Mouse (Mus musculus) stomach, postnatal 0 days (tissue): Measurements from ENCODE around the gene Dda1. TPM values are rescaled to one million over a fixed set of nuclear protein-coding genes. Genes with fewer than 3 reads are reported as not detected.

Source experiments
- ATAC-seq: fragments of 200-750 bp; cut with Nextera tagmentation; 2 replicates; pipeline ENCODE4 v1.8.0; 2017; ENCODE audit not compliant: low FRiP score, low TSS enrichment
- DNase-seq: peaks from one replicate; pipeline ENCODE4 v3.0.0-alpha.2; 2016; ENCODE audit warnings: low spot score
- H3K27ac ChIP-seq: fragments of 300-500 bp; sonication (generic); replicated peaks from 2 replicates; pipeline ENCODE4 v1.5.1; 2014; ENCODE audit warnings: mild to moderate bottlenecking, control low read depth
- H3K27me3 ChIP-seq: fragments of 300-500 bp; sonication (generic); 2 replicates; pipeline ENCODE4 v1.6.1; 2014; ENCODE audit warnings: low read length; ENCODE audit not compliant: control insufficient read depth, insufficient read depth
- H3K36me3 ChIP-seq: fragments of 300-500 bp; sonication (generic); 2 replicates; pipeline ENCODE4 v1.6.1; 2014; ENCODE audit warnings: low read length, mixed read lengths; ENCODE audit not compliant: control insufficient read depth, insufficient read depth
- H3K4me1 ChIP-seq: fragments of 300-500 bp; sonication (generic); replicated peaks from 2 replicates; pipeline ENCODE4 v1.6.1; 2014; ENCODE audit warnings: antibody characterized with exemption; ENCODE audit not compliant: control insufficient read depth, insufficient read depth
- H3K4me2 ChIP-seq: fragments of 300-500 bp; sonication (generic); replicated peaks from 2 replicates; pipeline ENCODE4 v1.6.1; 2014; ENCODE audit warnings: low read depth, mild to moderate bottlenecking, control low read depth, moderate library complexity
- H3K4me3 ChIP-seq: fragments of 300-500 bp; sonication (generic); 2 replicates; pipeline ENCODE4 v1.5.1; 2014; ENCODE audit warnings: low read depth, low read length, control low read depth
- H3K9ac ChIP-seq: fragments of 300-500 bp; sonication (generic); 2 replicates; pipeline ENCODE4 v1.6.1; 2014; ENCODE audit warnings: mild to moderate bottlenecking, low read length, control low read depth, mixed read lengths
- H3K9me3 ChIP-seq: fragments of 300-500 bp; sonication (generic); 2 replicates; pipeline ENCODE4 v1.6.1; 2016; ENCODE audit warnings: low read length; ENCODE audit not compliant: control insufficient read depth
- CTCF ChIP-seq: IDR thresholded peaks from 2 replicates; pipeline ENCODE4 v1.5.1; 2016; ENCODE audit warnings: antibody characterized with exemption, low read depth, mild to moderate bottlenecking, moderate library complexity
- EP300 ChIP-seq: optimal IDR thresholded peaks from 2 replicates; pipeline ENCODE3; 2016; ENCODE audit warnings: antibody characterized with exemption
- WGBS: fragments of 180-500 bp; shearing (Covaris S2); extraction: QIAGEN DNeasy Blood & Tissue Kit; methylation state at CpG from one replicate; pipeline ENCODE4 v1.1.7; 2014; 5-methylcytosine and 5-hydroxymethylcytosine counted together
- polyA plus RNA-seq: library from polyadenylated mRNA; unstranded; fragments of >200 nt; fragmentation: Nextera tagmentation; extraction: Ambion mirVana; gene quantifications from 2 replicates; pipeline ENCODE4 v1.2.1, GENCODE M21; 2015

Gene Dda1
- polyA plus RNA-seq, 1 experiment from 2014 or later: 74.5 TPM

GRCm38 (mm10) chr8:71470913-71471255 lies 1.9 kb downstream of the Dda1 start:
- whole genome bisulfite sequencing: 60% methylated on average over 5 of the region's 5 CpGs
- no peaks in the 10 kb centered on the region for H3K27me3 ChIP-seq
- no peak overlapping the region for H3K27ac ChIP-seq
- H3K4me1 ChIP-seq: no peaks in the 10 kb centered on the region; the same call in 1 of the 2 replicates
- H3K4me2 ChIP-seq: no peak overlapping the region
- no peak overlapping the region for H3K4me3 ChIP-seq
- peaks cover 4% of the 10 kb centered on the region for H3K36me3 ChIP-seq
- TF ChIP-seq CTCF (no peak), EP300 (no peak)
- no peak overlapping the region for H3K9ac ChIP-seq
- H3K9me3 ChIP-seq: no peaks in the 10 kb centered on the region
- no peak for ATAC-seq
- no peak for DNase-seq

- Histone ChIP-seq H3K9me3 (no peaks in the 10 kb centered on the region), H3K36me3 (peaks cover 4% of the 10 kb centered on the region), H3K4me2 (no peak overlapping the region), H3K4me3 (no peak overlapping the region), H3K27ac (no peak overlapping the region), H3K4me1 (no peaks in the 10 kb centered on the region; the same call in 1 of the 2 replicates), H3K9ac (no peak overlapping the region), H3K27me3 (no peaks in the 10 kb centered on the region)
- TF ChIP-seq EP300 (no peak), CTCF (no peak)
- 95% methylated on average over 17 of the region's 17 CpGs for WGBS
- DNase-seq (no peak), ATAC-seq (no peak)
Measured at GRCm38 (mm10) chr8:71471861-71472260, 2.9 kb downstream of the Dda1 start.

- 90% methylated on average over 8 of the region's 8 CpGs for WGBS
Measured at GRCm38 (mm10) chr8:71472601-71473386, 3.8 kb downstream of the Dda1 start.

GRCm38 (mm10) chr8:71474344-71474743 lies 5.3 kb downstream of the Dda1 start:
- H3K4me2 ChIP-seq: no peak overlapping the region
- no peak for DNase-seq
- no peak overlapping the region for H3K9ac ChIP-seq
- H3K9me3 ChIP-seq: no peaks in the 10 kb centered on the region
- no peaks in the 10 kb centered on the region for H3K27me3 ChIP-seq
- no peak overlapping the region for H3K27ac ChIP-seq
- H3K4me3 ChIP-seq: no peak overlapping the region
- WGBS: 92% methylated on average over 18 of the region's 18 CpGs
- no peaks in the 10 kb centered on the region; the same call in 1 of the 2 replicates for H3K4me1 ChIP-seq
- H3K36me3 ChIP-seq: peaks cover 4% of the 10 kb centered on the region
- TF ChIP-seq EP300: no peak
- TF ChIP-seq CTCF: no peak
- no peak for ATAC-seq

More at GRCm38 (mm10) chr8:71472601-71473386, 3.8 kb downstream of the Dda1 start:
- H3K27me3 ChIP-seq: no peaks in the 10 kb centered on the region
- no peak overlapping the region for H3K4me3 ChIP-seq
- H3K9ac ChIP-seq: no peak overlapping the region
- ATAC-seq (no peak), DNase-seq (no peak)
- no peak overlapping the region for H3K27ac ChIP-seq
- peaks cover 4% of the 10 kb centered on the region for H3K36me3 ChIP-seq
- no peaks in the 10 kb centered on the region for H3K9me3 ChIP-seq
- TF ChIP-seq EP300 (no peak), CTCF (peak; percentile 60)
- no peaks in the 10 kb centered on the region; the same call in 1 of the 2 replicates for H3K4me1 ChIP-seq
- no peak overlapping the region for H3K4me2 ChIP-seq

DNA sequence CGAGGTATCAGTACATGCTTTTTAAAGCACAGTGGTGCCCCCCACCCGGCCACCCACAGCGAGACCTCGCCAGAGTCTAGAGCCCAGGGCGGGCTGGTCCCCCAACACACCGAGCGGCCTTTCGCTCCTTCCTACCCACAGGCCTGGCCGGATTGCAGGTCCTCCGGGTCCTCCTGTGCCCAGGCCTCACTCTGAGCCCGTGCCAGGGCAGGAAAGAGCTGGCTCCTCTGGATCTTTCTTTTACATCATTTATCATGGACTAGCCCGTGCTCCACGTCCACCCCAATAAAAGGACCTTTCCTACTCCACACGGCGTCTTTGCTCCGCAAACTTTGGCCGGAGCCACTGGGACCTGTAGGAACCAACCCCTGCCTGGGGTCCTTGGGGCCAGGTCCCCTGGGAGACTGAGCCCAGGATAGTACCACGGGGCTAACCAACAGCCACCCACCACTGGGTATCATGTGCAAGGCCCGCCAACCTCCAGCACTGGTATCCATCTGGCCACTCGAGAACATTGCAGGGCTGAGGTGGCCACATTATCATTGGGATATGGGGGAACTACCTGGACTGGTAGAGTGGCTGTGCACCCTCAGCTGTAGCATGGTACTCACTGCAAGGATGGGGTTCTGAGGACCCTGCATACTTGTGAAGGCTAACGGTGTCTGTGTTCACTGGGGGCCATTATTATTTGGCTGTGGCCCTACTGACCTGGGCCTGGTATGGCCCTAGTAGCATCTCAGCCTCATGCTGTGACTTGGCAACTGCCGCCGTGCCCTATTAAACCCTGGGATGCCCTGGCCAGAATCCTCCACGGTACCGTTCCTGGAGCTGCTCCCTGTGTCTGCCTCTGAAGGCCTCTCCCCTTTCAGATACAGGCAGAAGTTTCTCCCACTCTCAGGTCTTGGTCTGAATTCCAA lies 6.0 kb downstream of the Dda1 start:
- Histone ChIP-seq H3K4me3 (no peak overlapping the region), H3K4me1 (no peaks in the 10 kb centered on the region), H3K27ac (no peak overlapping the region), H3K36me3 (peaks cover 4% of the 10 kb centered on the region), H3K9ac (peak overlapping the region; percentile 18; the same call in 1 of the 2 replicates), H3K27me3 (no peaks in the 10 kb centered on the region), H3K9me3 (no peaks in the 10 kb centered on the region), H3K4me2 (no peak overlapping the region; the same call in 1 of the 2 replicates)
- ATAC-seq (no peak), DNase-seq (no peak)
- 88% methylated on average over 25 of the region's 25 CpGs for WGBS
- TF ChIP-seq EP300: no peak
- TF ChIP-seq CTCF: no peak
